Mouse (Mus musculus): Measurements from ENCODE around the gene Alyref. TPM values are rescaled to one million over a fixed set of nuclear protein-coding genes. Genes with fewer than 3 reads are reported as not detected.

Alyref gene
- polyA plus RNA-seq, 1 experiment = 21.4 TPM

DNA sequence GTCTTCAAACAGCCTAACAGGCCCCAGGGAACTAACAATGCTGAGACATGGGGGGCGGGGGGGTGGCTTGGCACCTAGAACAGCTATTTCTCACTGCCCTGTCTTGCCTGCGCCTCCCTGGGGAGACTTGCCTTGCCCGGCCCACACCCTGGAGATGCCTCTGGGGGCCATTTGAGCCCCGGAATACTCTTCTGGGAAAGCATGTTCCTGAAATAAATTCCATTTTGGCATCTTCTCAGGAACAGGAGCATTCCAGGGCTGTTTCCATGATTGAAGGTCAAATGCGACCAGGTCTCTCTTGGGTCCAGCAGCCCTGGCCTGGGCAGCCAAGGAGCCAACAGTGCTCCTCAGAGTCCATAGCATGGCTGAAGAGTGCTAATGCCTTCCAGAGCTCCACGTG is 55.8 kb downstream of the Alyref start:
- DNase-seq (ENCODE audit: low read depth) = no peak

Other genes with a start within 250 kb of the Alyref start
- gene Actg1, start 249.8 kb downstream of the Alyref start, polyA plus RNA-seq (2012; rRNA removed) = 916 and 1,199 TPM in 2 replicates
- 0.56 and 0.78 TPM in 2 replicates for gene Fscn2, start 236.8 kb downstream of the Alyref start, polyA plus RNA-seq (2012; rRNA removed)
- 28.5 and 29.6 TPM in 2 replicates for gene Faap100, start 219.6 kb downstream of the Alyref start, polyA plus RNA-seq (2012; rRNA removed)
- gene Nploc4, start 160.7 kb downstream of the Alyref start, polyA plus RNA-seq (2012; rRNA removed) = 68.8 and 71.4 TPM in 2 replicates
- not detected in 2 replicates for gene Tspan10, start 155.7 kb downstream of the Alyref start, polyA plus RNA-seq (2012; rRNA removed)
- gene Pde6g, start 144.9 kb downstream of the Alyref start, polyA plus RNA-seq (2012; rRNA removed) = 0.42 and 0.72 TPM in 2 replicates
- gene Oxld1, start 140.3 kb downstream of the Alyref start, polyA plus RNA-seq (2012; rRNA removed) = 24.5 and 30.4 TPM in 2 replicates
- 13.1 and 16.6 TPM in 2 replicates for gene Ccdc137, start 140.2 kb downstream of the Alyref start, polyA plus RNA-seq (2012; rRNA removed)
- 32.5 and 34.3 TPM in 2 replicates for gene Arl16, start 130.8 kb downstream of the Alyref start, polyA plus RNA-seq (2012; rRNA removed)
- gene Mrpl12, start 113.8 kb downstream of the Alyref start, polyA plus RNA-seq (2012; rRNA removed) = 61.8 and 70.5 TPM in 2 replicates
- gene Slc25a10, start 106.5 kb downstream of the Alyref start, polyA plus RNA-seq (2012; rRNA removed) = 372 and 561 TPM in 2 replicates
- 1.2 and 1.8 TPM in 2 replicates for gene Gcgr, start 67.7 kb downstream of the Alyref start, polyA plus RNA-seq (2012; rRNA removed)
- gene Mcrip1, start 48.6 kb downstream of the Alyref start, polyA plus RNA-seq (2012; rRNA removed) = 153 and 179 TPM in 2 replicates
- gene Ppp1r27, start 47.2 kb downstream of the Alyref start, polyA plus RNA-seq (2012; rRNA removed) = 0.72 TPM in 1 of 2 replicates, not detected in the other
- gene P4hb, start 25.1 kb downstream of the Alyref start, polyA plus RNA-seq (2012; rRNA removed) = 372 and 394 TPM in 2 replicates
- gene Arhgdia, start 16.7 kb downstream of the Alyref start, polyA plus RNA-seq (2012; rRNA removed) = 584 and 632 TPM in 2 replicates
- 74.7 and 75.0 TPM in 2 replicates for gene Anapc11, start 56 bp upstream of the Alyref start, polyA plus RNA-seq (2012; rRNA removed)
- 1.1 and 1.2 TPM in 2 replicates for gene Npb, start 10.1 kb upstream of the Alyref start, polyA plus RNA-seq (2012; rRNA removed)
- gene Pcyt2, start 19.6 kb upstream of the Alyref start, polyA plus RNA-seq (2012; rRNA removed) = 139 and 189 TPM in 2 replicates
- 57.9 and 61.4 TPM in 2 replicates for gene Sirt7, start 26.9 kb upstream of the Alyref start, polyA plus RNA-seq (2012; rRNA removed)
- gene Mafg, start 35.2 kb upstream of the Alyref start, polyA plus RNA-seq (2012; rRNA removed) = 53.0 and 56.7 TPM in 2 replicates
- 6.9 and 10.5 TPM in 2 replicates for gene Pycr1, start 45.4 kb upstream of the Alyref start, polyA plus RNA-seq (2012; rRNA removed)
- 0.26 TPM in 1 of 2 replicates, not detected in the other for gene Myadml2, start 49.8 kb upstream of the Alyref start, polyA plus RNA-seq (2012; rRNA removed)
- 3.3 and 4.0 TPM in 2 replicates for gene Notum, start 62.8 kb upstream of the Alyref start, polyA plus RNA-seq (2012; rRNA removed)
- 93.6 and 104 TPM in 2 replicates for gene Aspscr1, start 74.6 kb upstream of the Alyref start, polyA plus RNA-seq (2012; rRNA removed)
- 84.6 and 100 TPM in 2 replicates for gene Cenpx, start 115.4 kb upstream of the Alyref start, polyA plus RNA-seq (2012; rRNA removed)
- gene Lrrc45, start 115.6 kb upstream of the Alyref start, polyA plus RNA-seq (2012; rRNA removed) = 38.5 and 41.4 TPM in 2 replicates
- gene Rac3, start 123.1 kb upstream of the Alyref start, polyA plus RNA-seq (2012; rRNA removed) = 18.2 and 19.0 TPM in 2 replicates
- 188 and 202 TPM in 2 replicates for gene Dcxr, start 128.9 kb upstream of the Alyref start, polyA plus RNA-seq (2012; rRNA removed)
- 121 and 130 TPM in 2 replicates for gene Cbr2, start 133.7 kb upstream of the Alyref start, polyA plus RNA-seq (2012; rRNA removed)
- 0.59 and 1.1 TPM in 2 replicates for gene Hmga1b, start 164.4 kb upstream of the Alyref start, polyA plus RNA-seq (2012; rRNA removed)
- gene Rfng, start 185.8 kb upstream of the Alyref start, polyA plus RNA-seq (2012; rRNA removed) = 35.8 and 37.8 TPM in 2 replicates
- 207 and 231 TPM in 2 replicates for gene Gps1, start 185.9 kb upstream of the Alyref start, polyA plus RNA-seq (2012; rRNA removed)
- 31.7 and 31.9 TPM in 2 replicates for gene Dus1l, start 198.0 kb upstream of the Alyref start, polyA plus RNA-seq (2012; rRNA removed)
- 2,531 and 4,379 TPM in 2 replicates for gene Fasn, start 226.2 kb upstream of the Alyref start, polyA plus RNA-seq (2012; rRNA removed)